Mouse (Mus musculus) intestine, postnatal 0 days (tissue): Measurements from ENCODE around the gene Atp5s. TPM values are rescaled to one million over a fixed set of nuclear protein-coding genes. Genes with fewer than 3 reads are reported as not detected.
A peak's percentile ranks its signal among the peaks of the same experiment; 100 is the strongest.

Experiments
- ATAC-seq: fragments of 200-750 bp; cut with Nextera tagmentation; 2 replicates; pipeline ENCODE4 v1.8.0; 2017; ENCODE audit warnings: mild to moderate bottlenecking, moderate TSS enrichment, moderate library complexity
- H3K27ac ChIP-seq: fragments of 300-500 bp; sonication (generic); 2 replicates; pipeline ENCODE4 v1.5.1; 2014; ENCODE audit warnings: mild to moderate bottlenecking, low read depth, low read length, moderate library complexity
- H3K27me3 ChIP-seq: fragments of 300-500 bp; sonication (generic); replicated peaks from 2 replicates; pipeline ENCODE4 v1.6.1; 2014; ENCODE audit warnings: low read length, mixed read lengths; ENCODE audit not compliant: control insufficient read depth, insufficient read depth
- H3K36me3 ChIP-seq: fragments of 300-500 bp; sonication (generic); 2 replicates; pipeline ENCODE4 v1.6.1; 2014; ENCODE audit warnings: mild to moderate bottlenecking, moderate library complexity; ENCODE audit not compliant: control insufficient read depth, insufficient read depth
- H3K4me1 ChIP-seq: fragments of 300-500 bp; sonication (generic); replicated peaks from 2 replicates; pipeline ENCODE4 v1.6.1; 2014; ENCODE audit warnings: antibody characterized with exemption, low read length, mixed read lengths; ENCODE audit not compliant: control insufficient read depth, insufficient read depth
- H3K4me2 ChIP-seq: fragments of 300-500 bp; sonication (generic); replicated peaks from 2 replicates; pipeline ENCODE4 v1.6.1; 2014; ENCODE audit warnings: low read depth, mild to moderate bottlenecking, moderate library complexity
- H3K4me3 ChIP-seq: fragments of 300-500 bp; sonication (generic); 2 replicates; pipeline ENCODE4 v1.5.1; 2014; ENCODE audit warnings: low read depth, low read length
- H3K9ac ChIP-seq: fragments of 300-500 bp; sonication (generic); 2 replicates; pipeline ENCODE4 v1.6.1; 2014; ENCODE audit warnings: mild to moderate bottlenecking, low read depth, low read length
- H3K9me3 ChIP-seq: fragments of 300-500 bp; sonication (generic); 2 replicates; pipeline ENCODE4 v1.6.1; 2016; ENCODE audit warnings: mixed run types; ENCODE audit not compliant: control insufficient read depth
- CTCF ChIP-seq: sonication (generic); IDR thresholded peaks from 2 replicates; pipeline ENCODE4 v1.5.1; 2016; ENCODE audit warnings: low read depth, mild to moderate bottlenecking, control low read depth, antibody characterized with exemption, moderate library complexity
- WGBS: fragments of 180-500 bp; shearing (Covaris S2); extraction: QIAGEN DNeasy Blood & Tissue Kit; methylation state at CpG from one replicate; pipeline ENCODE4 v1.1.7; 2014; 5-methylcytosine and 5-hydroxymethylcytosine counted together
- polyA plus RNA-seq: library from polyadenylated mRNA; unstranded; fragments of >200 nt; fragmentation: Nextera tagmentation; extraction: Ambion mirVana; gene quantifications from 2 replicates; pipeline ENCODE4 v1.2.1, GENCODE M21; 2015

The Atp5s gene
- polyA plus RNA-seq, 1 experiment from 2014 or later, result 26.1 TPM

GRCm38 (mm10) chr12:69729246-69729645 is 4.5 kb downstream of the Atp5s start:
- no peaks in the 10 kb centered on the region for H3K27me3 ChIP-seq
- H3K4me1 ChIP-seq, result peaks cover under 1% of the 10 kb centered on the region; the same call in 1 of the 2 replicates
- H3K4me2 ChIP-seq, result no peak overlapping the region
- H3K27ac ChIP-seq, result no peak overlapping the region
- H3K9me3 ChIP-seq, result no peaks in the 10 kb centered on the region
- no peak for TF ChIP-seq CTCF
- H3K9ac ChIP-seq, result no peak overlapping the region
- H3K36me3 ChIP-seq, result no peaks in the 10 kb centered on the region
- H3K4me3 ChIP-seq, result no peak overlapping the region
- 89% methylated on average over 1 of the region's 1 CpGs for WGBS
- ATAC-seq, result no peak

- Histone ChIP-seq H3K27me3 (no peaks in the 10 kb centered on the region), H3K27ac (no peak overlapping the region), H3K4me1 (no peaks in the 10 kb centered on the region), H3K4me3 (no peak overlapping the region), H3K9me3 (no peaks in the 10 kb centered on the region), H3K4me2 (no peak overlapping the region), H3K9ac (no peak overlapping the region), H3K36me3 (no peaks in the 10 kb centered on the region)
- no peak for TF ChIP-seq CTCF
- 90% methylated on average over 1 of the region's 1 CpGs for WGBS
- ATAC-seq, result no peak
These were observed 5.6 kb downstream of the Atp5s start for GRCm38 (mm10) chr12:69730306-69730705.

GRCm38 (mm10) chr12:69732221-69732620 is 7.5 kb downstream of the Atp5s start:
- Histone ChIP-seq H3K27ac (no peak overlapping the region), H3K36me3 (no peaks in the 10 kb centered on the region), H3K9me3 (no peaks in the 10 kb centered on the region), H3K27me3 (no peaks in the 10 kb centered on the region), H3K4me2 (no peak overlapping the region), H3K4me1 (no peaks in the 10 kb centered on the region), H3K9ac (no peak overlapping the region), H3K4me3 (no peak overlapping the region)
- TF ChIP-seq CTCF, result no peak
- WGBS, result 53% methylated on average over 5 of the region's 5 CpGs
- no peak for ATAC-seq

- no peaks in the 10 kb centered on the region for H3K27me3 ChIP-seq
- H3K9me3 ChIP-seq, result no peaks in the 10 kb centered on the region
- TF ChIP-seq CTCF, result peak; percentile 81
- no peak overlapping the region for H3K4me3 ChIP-seq
- no peaks in the 10 kb centered on the region for H3K36me3 ChIP-seq
- no peak overlapping the region for H3K9ac ChIP-seq
- H3K4me2 ChIP-seq, result no peak overlapping the region
- 0 out of 2 replicates have a peak, but pooled peaks have one; percentile 51 for ATAC-seq
- no peaks in the 10 kb centered on the region for H3K4me1 ChIP-seq
- WGBS, result 1% methylated on average over 2 of the region's 2 CpGs
- H3K27ac ChIP-seq, result no peak overlapping the region
These were observed 8.8 kb downstream of the Atp5s start for GRCm38 (mm10) chr12:69733518-69733917.

GRCm38 (mm10) chr12:69733923-69734322 is 9.2 kb downstream of the Atp5s start:
- no peak for ATAC-seq
- H3K4me2 ChIP-seq, result no peak overlapping the region
- no peaks in the 10 kb centered on the region for H3K9me3 ChIP-seq
- no peak overlapping the region for H3K9ac ChIP-seq
- TF ChIP-seq CTCF, result no peak
- H3K36me3 ChIP-seq, result no peaks in the 10 kb centered on the region
- WGBS, result 78% methylated on average over 3 of the region's 3 CpGs
- H3K4me1 ChIP-seq, result no peaks in the 10 kb centered on the region
- H3K27ac ChIP-seq, result no peak overlapping the region
- no peak overlapping the region for H3K4me3 ChIP-seq
- H3K27me3 ChIP-seq, result no peaks in the 10 kb centered on the region

- Histone ChIP-seq H3K4me2 (no peak overlapping the region), H3K4me1 (no peaks in the 10 kb centered on the region), H3K27me3 (no peaks in the 10 kb centered on the region), H3K27ac (no peak overlapping the region), H3K36me3 (peaks cover 10% of the 10 kb centered on the region; the same call in 1 of the 2 replicates), H3K9ac (no peak overlapping the region), H3K9me3 (no peaks in the 10 kb centered on the region), H3K4me3 (no peak overlapping the region)
- peak; percentile 33 for TF ChIP-seq CTCF
- no peak for ATAC-seq
- 57% methylated on average over 5 of the region's 5 CpGs for WGBS
These were observed 17.2 kb downstream of the Atp5s start for GRCm38 (mm10) chr12:69741965-69742364.

- Histone ChIP-seq H3K9me3 (no peaks in the 10 kb centered on the region), H3K4me3 (no peak overlapping the region), H3K36me3 (peaks cover 10% of the 10 kb centered on the region; the same call in 1 of the 2 replicates), H3K9ac (no peak overlapping the region), H3K4me1 (no peaks in the 10 kb centered on the region), H3K4me2 (no peak overlapping the region), H3K27ac (no peak overlapping the region), H3K27me3 (no peaks in the 10 kb centered on the region)
- 84% methylated on average over 5 of the region's 5 CpGs for WGBS
- TF ChIP-seq CTCF, result no peak
- no peak for ATAC-seq
These were observed 19.4 kb downstream of the Atp5s start for GRCm38 (mm10) chr12:69744138-69744537.
